Mouse (Mus musculus) frontal cortex, postnatal 10 days (tissue): ENCODE data around the gene Tiam2.

ENCODE experiments used
- DNase-seq, 2 experiments: peaks; one replicate each; pipeline ENCODE4 v3.0.0; 2022; ENCODE audit warnings: low spot score in 2 of 2, mixed read lengths in 1 of 2

Gene Tiam2

DNA sequence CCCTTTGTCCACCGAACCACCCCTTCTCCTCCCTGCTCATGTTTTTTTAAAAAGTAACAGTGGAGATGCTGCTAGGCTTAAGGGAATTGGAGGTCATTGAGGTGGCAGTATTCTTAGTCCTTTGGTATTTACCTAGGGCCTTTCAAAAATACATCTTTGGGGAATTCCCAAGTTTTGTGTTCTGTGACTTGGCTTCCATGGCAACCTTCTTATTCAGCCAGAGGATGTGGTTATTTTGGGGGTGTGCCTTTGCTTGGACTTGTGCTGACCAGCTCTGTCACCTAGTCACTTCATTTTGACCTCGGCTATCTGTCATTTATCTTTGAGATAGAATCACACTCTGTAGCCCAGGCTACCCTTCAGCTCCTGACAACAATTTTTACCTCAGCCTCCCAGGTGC is 68.6 kb downstream of the Tiam2 start:
- DNase-seq = no peak

DNA sequence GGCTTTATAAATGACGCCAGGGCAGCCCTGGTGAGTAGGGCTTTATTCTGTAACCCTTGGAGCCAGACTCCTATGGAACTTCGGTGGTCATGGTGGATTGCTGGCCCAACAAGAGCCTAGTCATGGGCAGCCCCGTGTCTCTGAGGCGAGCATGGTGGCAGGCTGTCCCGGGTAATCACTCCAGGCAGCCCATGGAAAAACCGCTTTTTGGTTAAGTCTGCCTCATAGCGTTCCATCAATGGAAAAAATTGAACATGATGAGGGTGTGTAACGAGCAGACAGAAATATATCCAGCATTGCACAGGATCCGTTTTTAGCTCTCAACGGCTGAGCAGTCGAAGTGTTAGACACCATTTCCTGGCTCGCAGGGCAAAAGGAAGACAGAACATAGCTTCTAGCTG is 70.5 kb downstream of the Tiam2 start:
- DNase-seq = no peak

DNA sequence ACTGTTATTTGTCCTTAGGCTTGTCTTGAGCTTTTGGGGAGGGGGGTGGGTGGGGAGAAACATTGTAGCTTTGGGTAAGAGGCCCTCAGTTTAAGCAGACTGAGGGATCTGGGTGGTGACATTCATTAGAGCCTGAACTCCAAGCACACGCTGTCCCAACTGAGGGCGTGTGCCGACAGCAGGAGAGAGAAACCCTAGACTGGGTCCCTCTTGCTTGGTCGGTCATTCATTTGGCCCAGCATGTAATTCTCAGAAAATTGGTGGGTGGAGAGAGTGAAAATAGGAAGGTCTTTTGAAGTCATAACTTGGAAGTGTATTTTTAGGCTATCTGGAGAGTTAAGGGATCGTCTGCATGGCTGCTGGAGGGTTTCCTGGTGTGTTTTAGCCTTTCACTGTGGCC is 71.5 kb downstream of the Tiam2 start:
- DNase-seq = no peak

DNA sequence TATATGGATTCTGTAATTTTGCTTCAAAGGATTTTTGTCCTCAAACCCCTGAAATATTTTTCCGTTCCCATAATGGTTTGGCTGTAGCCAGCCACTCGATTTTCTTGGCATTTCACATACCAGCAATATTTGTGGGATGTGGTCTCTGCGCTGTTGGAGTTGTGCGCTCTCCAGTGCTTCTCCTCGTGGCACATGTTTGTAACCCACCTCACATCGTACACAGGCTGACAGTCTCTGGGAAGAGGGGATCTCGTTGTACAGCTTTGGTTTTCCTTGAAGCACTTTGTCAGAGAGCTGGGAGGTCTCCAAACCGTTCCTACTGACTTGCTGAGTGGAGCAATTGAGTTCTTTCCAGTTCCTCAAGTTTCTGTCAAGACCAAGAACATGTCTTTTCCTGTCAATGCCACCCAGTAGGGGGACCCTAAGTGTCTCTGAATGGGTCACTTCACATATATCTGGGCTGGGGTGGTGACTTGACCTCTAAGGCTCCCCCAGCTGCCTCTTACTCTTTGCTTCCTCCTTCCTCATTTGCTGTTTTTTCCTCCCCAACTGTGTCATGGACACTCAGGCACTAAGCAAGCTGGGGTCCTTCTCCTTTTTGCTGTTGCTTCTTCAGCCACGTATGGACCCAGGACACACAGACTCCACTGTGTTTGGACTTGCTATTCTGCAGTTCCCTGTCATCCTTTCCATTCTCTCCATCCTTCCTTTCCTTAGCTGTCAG is 79.1 kb downstream of the Tiam2 start:
- DNase-seq = no peak

DNA sequence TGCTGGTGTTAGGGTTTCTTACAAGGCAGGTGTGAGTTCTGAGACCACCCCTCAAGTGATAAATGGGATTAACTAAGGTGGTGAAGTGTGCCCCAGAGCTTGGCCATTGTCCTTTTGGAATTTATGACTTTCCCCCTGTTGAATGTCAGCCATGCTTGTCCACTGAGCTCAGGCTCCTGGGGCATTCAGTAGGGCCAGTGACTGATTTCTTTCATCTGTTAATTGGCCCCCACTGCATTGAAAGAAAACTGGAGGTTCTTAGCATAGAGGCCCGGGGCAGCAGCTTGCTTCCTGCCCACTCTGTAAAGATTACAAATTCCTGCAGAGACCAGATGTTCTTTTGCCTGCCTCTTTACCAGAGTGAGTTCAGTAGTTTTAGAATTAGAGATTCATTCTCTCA is 80.7 kb downstream of the Tiam2 start:
- DNase-seq = no peak

DNA sequence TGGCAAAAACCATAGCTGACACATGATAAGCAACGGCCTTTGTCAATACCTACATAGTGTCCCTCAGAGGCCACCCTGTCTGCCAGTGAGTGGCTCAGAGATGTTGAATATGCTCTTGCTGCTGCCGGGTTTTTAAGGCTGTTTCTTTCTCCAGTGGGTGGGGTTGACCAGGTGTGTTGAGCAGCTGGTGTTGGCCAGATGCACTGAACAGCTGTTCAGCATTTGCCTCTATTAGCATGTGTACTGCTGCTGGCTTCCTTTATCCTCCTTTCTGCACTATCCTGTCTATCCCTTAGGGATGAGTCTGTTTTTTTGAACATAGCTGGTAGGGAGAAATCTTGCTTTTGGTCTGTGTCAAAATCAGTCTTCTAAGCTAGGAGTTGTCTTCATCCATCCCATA is 83.9 kb downstream of the Tiam2 start:
- no peak for DNase-seq

DNA sequence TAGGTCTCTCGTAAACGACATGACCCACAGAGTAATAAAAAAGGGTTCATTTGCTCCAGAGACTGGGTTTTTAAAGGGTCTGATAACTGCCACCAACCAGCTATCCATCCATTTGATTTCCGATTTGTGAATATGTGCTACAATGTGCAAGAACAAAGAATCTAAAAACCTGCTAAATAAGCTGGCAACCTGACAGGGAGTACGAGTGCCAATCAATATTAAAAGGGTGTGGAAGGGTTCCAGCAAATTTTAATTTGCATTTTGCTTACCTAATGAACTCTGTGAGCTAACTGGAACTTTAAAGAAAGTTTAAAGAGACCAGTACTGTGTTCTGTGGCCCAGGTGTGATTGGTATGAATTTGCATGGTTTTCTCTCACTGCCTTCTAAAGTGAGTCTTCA is 86.4 kb downstream of the Tiam2 start:
- DNase-seq = no peak

DNA sequence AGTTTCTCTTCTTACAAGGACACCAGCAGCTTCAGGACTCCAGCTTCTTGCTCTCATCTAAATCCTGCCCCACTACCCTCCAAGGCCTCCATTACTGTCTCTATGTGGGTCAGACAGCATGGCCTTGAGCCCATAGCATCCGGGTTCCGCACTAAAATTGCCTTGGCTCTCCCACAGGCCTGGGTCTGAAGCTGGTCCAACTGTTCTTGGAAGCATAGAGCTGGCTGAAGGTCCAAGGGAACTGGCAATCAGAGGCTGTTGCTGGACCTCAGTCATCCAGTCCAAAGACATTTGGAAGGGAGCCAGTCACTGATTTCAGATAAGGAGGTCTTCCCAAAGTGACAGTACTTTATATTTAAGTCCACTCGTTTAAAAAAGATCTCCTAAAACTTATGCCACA is 89.2 kb downstream of the Tiam2 start:
- DNase-seq = peak; percentile 23 to 37

DNA sequence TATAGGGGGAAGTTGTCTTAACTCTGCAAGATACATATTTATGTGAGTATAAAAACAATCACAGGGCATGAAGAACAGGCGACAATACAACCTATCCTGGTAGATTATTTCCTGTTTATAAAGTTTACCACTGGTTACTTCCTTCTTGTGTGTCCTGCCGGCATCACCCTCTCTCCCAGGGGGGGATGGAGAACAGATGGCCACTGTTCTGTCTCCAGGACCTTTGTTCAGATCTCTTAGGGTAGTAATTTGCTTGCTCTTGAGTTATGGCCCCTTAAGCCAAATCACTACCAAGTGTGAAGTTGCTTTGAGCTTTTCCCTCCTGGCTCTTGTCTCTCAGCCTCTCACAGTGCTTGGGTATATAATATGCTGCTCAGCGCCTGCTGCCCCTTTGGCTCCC is 90.0 kb downstream of the Tiam2 start:
- no peak for DNase-seq

DNA sequence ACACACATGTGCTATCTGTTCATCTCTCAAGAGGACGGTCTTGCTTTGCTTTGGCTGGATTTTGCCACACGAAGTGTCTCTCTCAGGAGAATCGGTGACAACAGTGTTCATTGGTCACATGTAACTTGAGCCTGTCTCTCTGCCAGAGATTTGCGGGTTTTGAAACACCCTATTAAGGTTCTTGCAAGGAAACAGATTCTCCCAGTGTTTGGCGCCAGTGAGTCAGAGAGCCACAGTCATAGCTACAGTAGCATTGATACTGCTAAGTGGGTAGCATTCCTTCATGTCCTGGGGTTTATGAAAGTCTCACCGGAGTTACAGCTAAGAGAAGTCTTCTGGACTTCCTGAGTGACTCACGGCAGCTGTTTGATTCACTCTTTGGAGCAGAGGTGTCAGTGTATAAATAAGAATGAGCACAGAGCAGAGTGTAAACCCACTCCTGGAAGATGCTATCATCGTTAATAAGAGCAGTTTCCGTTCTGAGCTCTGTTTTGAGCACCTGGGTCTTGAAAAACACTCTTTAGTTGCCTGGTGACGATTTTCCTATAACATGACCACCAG is 93.1 kb downstream of the Tiam2 start:
- DNase-seq = no peak

DNA sequence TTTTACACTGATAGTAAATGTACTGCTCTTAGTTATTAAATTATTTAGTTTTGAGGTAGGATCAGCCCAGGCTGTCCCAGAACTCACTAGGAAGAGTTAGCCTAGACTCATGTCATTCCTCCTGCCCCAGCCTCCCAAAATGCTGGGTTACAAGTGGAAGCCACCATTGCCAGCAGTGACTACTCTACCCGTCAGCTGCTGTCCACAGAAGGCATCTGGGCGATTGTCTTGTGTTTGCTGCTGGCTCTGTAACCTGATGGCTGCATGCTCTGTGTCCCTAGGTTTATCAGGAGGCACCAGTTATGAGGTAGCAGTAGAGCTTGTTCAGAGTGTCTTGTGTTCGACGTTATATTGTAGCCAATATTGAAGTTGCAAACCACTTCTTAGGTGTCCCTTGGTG is 93.8 kb downstream of the Tiam2 start:
- DNase-seq = no peak

DNA sequence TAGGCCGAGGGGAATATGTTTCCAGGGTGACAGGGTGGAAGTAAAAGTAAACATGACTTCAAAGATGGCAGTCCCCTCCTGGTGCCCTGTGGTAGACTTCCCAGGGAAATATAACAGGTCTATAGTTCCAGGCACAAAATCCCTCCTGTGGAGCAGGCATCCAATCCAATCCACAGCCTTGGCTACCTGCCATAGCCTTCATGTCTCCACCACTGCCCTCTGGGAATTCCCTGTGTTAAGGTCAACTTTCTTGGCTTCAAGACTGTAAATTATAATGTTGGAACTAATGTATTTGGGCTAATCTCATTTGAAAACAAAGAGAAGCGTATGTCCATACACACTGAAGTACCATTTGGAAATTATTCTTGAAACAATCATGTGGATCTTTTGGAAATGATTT is 97.0 kb downstream of the Tiam2 start:
- no peak for DNase-seq

DNA sequence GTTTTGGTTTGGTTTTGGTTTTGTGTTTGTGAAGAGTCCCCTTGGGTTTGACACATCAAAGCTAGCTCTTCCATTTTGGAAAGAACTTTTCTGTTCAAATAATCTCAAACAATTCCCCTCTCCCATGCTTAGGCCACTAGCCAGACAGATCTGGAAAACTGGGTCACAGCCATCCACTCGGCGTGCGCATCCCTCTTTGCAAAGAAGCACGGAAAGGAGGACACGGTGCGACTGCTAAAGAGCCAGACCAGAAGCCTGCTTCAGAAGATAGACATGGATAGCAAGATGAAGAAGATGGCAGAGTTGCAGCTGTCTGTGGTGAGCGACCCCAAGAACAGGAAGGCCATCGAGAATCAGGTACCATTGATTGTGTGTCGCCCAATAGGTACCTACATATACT is 102.3 kb downstream of the Tiam2 start:
- DNase-seq = no peak

DNA sequence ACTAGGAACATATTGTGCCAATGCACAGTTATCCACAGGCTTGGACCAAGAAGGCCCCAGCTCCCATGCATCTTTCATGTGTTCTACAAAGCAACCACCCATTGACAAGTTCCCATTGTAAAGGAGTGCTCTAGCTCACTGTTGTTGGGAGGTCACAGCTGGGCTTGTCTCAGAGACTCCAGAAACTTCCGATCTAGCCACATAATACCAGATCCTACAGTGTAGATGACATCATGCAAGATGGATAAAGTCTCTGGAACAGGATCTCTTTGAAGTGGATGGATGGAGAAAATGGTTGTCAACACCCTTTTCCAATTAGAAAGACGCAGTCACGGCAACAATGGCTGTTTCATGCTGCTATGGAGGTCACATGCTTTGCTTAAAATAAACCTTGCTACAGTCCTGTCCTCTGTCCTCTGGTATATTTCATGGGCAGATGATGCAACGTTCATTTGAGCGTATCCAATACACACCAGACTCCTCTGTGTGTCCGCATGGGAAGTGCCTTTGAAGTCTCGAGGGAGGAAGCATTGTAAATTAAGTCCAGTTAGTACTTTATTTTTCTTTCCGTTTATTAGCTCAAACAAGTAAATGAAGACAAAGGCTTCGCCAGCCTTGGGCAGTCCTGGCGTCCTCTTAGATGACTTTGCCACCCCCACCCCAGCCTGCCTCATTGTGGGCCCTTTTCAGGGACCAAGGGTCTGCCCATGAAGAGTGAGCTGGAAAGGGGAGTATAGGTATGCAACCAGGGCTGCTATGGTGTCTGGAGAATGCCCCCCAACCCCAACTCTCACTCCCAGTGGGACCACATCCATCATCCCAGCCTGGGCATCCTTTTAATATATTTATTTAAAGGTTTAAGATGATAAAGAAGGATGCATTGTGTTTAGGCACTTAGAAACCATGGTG is 106.5 kb downstream of the Tiam2 start:
- no peak for DNase-seq

DNA sequence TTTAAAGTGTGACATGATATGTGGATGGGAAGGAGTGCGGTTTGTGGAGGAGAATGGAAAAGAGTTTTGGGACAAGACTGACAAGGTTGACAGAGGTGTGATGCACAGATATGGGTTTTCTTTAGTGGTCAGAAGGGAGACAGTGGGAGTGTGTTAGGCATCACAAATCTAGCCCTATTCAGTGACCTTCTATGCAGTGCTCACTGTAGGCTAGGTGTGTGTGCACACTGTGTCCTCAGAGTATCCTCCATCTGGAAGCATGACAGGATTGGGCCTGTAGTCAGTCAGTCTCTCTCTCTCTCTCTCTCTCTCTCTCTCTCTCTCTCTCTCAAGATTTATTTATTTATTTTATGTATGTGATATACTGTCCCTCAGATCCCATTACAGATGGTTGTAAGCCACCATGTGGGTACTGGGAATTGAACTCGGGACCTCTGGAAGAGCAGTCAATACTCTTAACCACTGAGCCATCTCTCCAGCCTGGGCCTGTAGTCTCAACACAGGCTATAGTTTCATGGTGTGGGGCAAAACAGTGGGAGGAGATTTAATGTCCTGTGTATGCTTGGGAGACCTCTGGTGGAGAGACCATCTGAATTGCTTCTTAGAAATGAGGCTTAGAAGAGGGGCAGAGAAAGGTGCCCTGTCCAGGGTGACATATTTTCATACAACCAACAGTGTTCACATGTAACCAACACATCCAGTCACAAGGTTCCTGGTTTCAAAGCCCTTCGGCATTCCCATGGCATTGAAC is 107.3 kb downstream of the Tiam2 start:
- no peak for DNase-seq

DNA sequence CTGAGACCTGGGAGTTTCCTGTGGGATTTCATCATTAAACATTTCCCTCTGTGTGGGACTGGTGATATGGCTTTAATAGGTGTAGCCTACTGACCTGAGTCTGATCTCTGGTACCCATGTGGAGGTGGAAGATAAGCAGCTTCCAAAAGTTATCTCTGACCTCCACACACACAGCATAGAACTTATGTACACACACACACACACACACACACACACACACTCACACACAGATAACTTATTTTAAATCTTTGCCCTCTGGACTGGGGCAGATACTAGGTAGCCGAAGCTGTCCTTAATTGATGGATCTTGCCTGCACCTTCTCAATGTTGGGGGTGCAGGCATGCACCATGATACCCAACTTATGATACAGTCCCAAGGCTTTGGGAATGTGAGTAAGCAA is 108.9 kb downstream of the Tiam2 start:
- DNase-seq = no peak

DNA sequence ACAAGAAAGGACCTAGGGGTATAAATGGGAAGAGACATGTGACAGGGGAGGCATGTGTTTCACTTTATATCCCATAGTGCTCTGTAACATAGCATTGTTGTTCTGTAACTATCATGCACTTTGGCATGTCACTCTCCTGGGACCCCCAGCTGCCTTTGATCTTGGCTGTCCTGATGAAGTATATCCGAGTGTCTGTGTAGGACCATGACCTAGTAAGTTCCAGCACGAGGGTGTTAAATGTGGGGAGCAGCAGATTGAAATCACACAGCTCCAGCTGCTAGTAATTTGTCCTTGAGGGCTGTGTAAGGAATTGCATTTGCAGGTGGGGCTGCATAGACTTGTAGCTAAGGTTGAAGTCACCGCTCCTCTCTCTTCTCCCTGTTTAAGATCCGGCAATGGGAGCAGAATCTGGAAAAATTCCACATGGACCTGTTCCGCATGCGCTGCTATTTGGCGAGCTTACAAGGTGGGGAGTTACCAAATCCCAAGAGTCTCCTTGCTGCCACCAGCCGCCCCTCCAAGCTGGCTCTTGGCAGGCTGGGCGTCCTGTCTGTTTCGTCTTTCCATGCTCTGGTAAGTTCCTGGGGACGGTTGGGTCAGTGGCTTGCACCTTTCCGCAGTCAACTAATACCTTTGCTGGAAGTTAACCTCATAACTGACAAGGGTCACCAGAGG is 110.6 kb downstream of the Tiam2 start:
- no peak for DNase-seq

DNA sequence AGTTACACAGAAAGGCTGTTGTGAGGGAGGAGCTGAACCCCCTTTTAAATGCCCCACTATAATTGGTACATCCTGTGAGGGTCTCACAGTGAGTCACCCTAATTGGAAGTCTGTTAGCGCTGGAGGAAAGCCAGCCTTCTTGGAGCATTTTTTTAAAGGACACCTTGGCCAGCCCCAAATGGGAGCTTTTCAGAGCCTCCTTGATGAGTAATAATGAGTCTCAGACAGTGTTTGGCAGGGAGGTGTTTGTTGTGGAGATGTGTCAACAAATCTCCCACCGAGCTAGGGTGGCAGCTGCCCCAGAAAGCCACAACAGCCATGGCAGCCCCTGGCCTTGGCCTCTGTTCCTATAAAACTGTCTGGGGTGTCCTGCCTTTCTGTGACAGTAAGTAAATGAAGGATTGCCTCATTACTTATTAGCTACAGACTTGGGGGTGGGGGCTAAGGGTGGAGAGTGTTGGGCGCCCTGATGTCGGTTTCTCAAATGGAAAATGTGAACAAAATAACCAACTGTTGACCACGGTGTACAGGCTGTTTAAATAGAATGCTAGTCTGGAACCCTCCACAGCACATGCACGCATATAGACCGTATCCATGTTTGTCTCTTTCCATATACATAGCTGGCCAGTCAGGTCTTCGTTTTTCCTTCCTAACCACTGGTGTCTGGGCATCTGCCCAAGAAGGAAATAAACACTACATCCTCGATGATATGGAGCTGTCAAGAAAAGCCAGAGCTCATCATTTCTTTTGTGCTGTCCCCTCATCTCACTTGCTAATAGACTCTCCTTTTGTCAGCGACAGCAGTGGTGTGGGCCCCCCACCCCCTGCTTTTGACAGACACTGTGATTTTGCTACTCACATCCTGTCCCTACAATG is 116.4 kb downstream of the Tiam2 start:
- DNase-seq = peak; percentile 44 to 54

DNA sequence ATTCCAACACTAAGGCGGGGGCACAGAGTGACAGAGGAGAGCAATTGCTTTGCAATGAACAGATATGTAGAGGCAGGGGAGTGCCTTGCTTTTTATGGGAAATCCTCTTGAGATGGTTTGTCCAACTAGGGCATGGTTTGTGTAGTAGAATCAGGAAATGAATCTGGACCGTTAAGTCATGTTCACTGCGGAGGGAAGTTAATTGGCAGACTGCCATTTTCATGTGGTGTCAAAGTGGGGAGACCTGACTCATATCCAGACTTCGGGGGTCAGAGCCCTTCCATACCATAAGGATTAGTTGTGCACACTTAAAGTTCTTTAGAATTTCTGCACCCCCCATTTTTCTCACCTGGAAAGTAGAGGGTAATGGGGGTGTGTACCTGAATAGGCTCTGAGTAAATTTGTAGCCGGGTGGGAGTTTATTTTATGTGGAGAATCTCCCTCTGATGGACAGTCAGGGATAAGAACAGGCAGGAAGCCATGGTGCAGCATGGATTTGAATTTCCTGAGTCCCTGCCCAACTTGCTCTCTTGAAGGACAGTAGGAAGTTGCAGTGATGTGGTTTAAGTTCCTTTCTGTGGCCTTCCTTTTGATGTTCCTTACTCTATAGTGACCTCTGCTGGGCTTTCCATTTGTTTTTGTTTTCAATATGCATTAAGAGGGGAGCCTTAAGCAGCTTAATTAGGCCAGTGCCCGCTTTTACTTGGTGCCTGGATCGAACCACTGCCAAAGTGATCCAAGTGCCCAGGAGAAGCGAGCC is 120.0 kb downstream of the Tiam2 start:
- DNase-seq = no peak

DNA sequence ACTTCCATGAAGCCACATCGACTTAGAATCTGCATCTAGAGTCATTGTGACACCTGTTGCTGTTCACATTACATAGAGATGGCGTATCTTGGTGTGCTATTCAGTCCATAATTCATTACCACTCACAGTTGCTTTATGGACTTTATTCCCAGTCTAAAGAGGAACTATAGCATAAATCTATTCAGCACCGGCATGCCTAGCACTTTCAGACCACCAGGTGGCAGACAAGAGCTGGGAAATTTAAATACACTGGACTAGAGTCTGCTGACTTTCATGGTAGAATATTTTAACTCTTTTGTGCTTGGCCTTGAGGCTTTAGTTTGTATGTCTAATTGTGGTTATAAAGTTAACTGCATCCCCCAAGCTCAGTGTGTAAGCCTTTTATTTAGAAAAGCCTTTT is 122.4 kb downstream of the Tiam2 start:
- DNase-seq = peak in 1 of 2 experiments; percentile 64
